Mouse (Mus musculus) megakaryocyte progenitor cell, adult 5-6 weeks (primary cell): Measurements from ENCODE around the gene Zfp109. TPM values are rescaled to one million over a fixed set of nuclear protein-coding genes. Genes with fewer than 3 reads are reported as not detected.

Experiments
- ATAC-seq: replicated peaks from 2 replicates; pipeline ENCODE4 v1.8.0; 2016; ENCODE audit warnings: mild to moderate bottlenecking, moderate TSS enrichment, inconsistent platforms; ENCODE audit not compliant: poor library complexity
- total RNA-seq, 2 experiments: library from RNA; stranded (forward) in 1 of 2; stranded (reverse) in 1 of 2; fragments of 157-497, 149-512 nt in 1 of 2; fragments of 200-1000 nt in 1 of 2; gene quantifications; 2 replicates each; pipeline versions ENCODE4 v1.2.3 to v1.2.4; 2015 to 2017

The Zfp109 gene
- total RNA-seq, 2 experiments from 2014 or later = 6.0 to 10.3 TPM

GRCm38 (mm10) chr7:24208282-24208886 lies 29.0 kb downstream of the Zfp109 start:
- no peak for ATAC-seq

- peak; percentile 98 for ATAC-seq
These were observed 29.7 kb downstream of the Zfp109 start for GRCm38 (mm10) chr7:24207488-24208261.

GRCm38 (mm10) chr7:24196961-24197360 lies 40.4 kb downstream of the Zfp109 start:
- ATAC-seq = no peak

GRCm38 (mm10) chr7:24193157-24193556 lies 44.2 kb downstream of the Zfp109 start:
- ATAC-seq = no peak

- no peak for ATAC-seq
These were observed 46.0 kb downstream of the Zfp109 start for GRCm38 (mm10) chr7:24191361-24191760.

- ATAC-seq = peak; percentile 83
These were observed 47.8 kb downstream of the Zfp109 start for GRCm38 (mm10) chr7:24189571-24189944.

- ATAC-seq = peak; percentile 65
These were observed 48.3 kb downstream of the Zfp109 start for GRCm38 (mm10) chr7:24188901-24189570.

GRCm38 (mm10) chr7:24187611-24188010 lies 49.7 kb downstream of the Zfp109 start:
- ATAC-seq = peak; percentile 29; the same call in 1 of the 2 replicates

Other genes with a start within 250 kb of the Zfp109 start
- gene V1rd19, start 235.9 kb downstream of the Zfp109 start, total RNA-seq (2015) = not detected in 2 replicates
- not detected in 2 replicates for gene V1rd19, start 235.9 kb downstream of the Zfp109 start, total RNA-seq (2017)
- not detected in 2 replicates for gene Vmn1r183, start 184.3 kb downstream of the Zfp109 start, total RNA-seq (2015)
- gene Vmn1r183, start 184.3 kb downstream of the Zfp109 start, total RNA-seq (2017) = not detected in 2 replicates
- 14.2 and 16.3 TPM in 2 replicates for gene Zfp180, start 155.6 kb downstream of the Zfp109 start, total RNA-seq (2015)
- gene Zfp180, start 155.6 kb downstream of the Zfp109 start, total RNA-seq (2017) = 14.1 and 16.7 TPM in 2 replicates
- 0.94 and 1.1 TPM in 2 replicates for gene Zfp112, start 125.2 kb downstream of the Zfp109 start, total RNA-seq (2015)
- gene Zfp112, start 125.2 kb downstream of the Zfp109 start, total RNA-seq (2017) = 0.21 and 0.71 TPM in 2 replicates
- 9.1 and 10.3 TPM in 2 replicates for gene Zfp235, start 103.4 kb downstream of the Zfp109 start, total RNA-seq (2015)
- 6.4 and 7.9 TPM in 2 replicates for gene Zfp235, start 103.4 kb downstream of the Zfp109 start, total RNA-seq (2017)
- 1.9 and 2.2 TPM in 2 replicates for gene Zfp114, start 62.5 kb downstream of the Zfp109 start, total RNA-seq (2015)
- gene Zfp114, start 62.5 kb downstream of the Zfp109 start, total RNA-seq (2017) = 2.5 and 3.5 TPM in 2 replicates
- 10.3 and 14.3 TPM in 2 replicates for gene Zfp111, start 26.1 kb downstream of the Zfp109 start, total RNA-seq (2015)
- gene Zfp111, start 26.1 kb downstream of the Zfp109 start, total RNA-seq (2017) = 19.7 and 21.2 TPM in 2 replicates
- 1.2 and 2.1 TPM in 2 replicates for gene Zfp108, start 17.2 kb upstream of the Zfp109 start, total RNA-seq (2015)
- gene Zfp108, start 17.2 kb upstream of the Zfp109 start, total RNA-seq (2017) = 1.5 and 2.3 TPM in 2 replicates
- 0.39 and 1.1 TPM in 2 replicates for gene Zfp93, start 32.9 kb upstream of the Zfp109 start, total RNA-seq (2015)
- 1.5 and 2.4 TPM in 2 replicates for gene Zfp93, start 32.9 kb upstream of the Zfp109 start, total RNA-seq (2017)
- gene Zfp61, start 63.7 kb upstream of the Zfp109 start, total RNA-seq (2015) = 6.6 and 10.5 TPM in 2 replicates
- 22.7 and 29.0 TPM in 2 replicates for gene Zfp61, start 63.7 kb upstream of the Zfp109 start, total RNA-seq (2017)
- gene Zfp94, start 79.1 kb upstream of the Zfp109 start, total RNA-seq (2015) = 2.5 and 3.6 TPM in 2 replicates
- gene Zfp94, start 79.1 kb upstream of the Zfp109 start, total RNA-seq (2017) = 2.7 and 5.0 TPM in 2 replicates
- gene Tescl, start 96.4 kb upstream of the Zfp109 start, total RNA-seq (2015) = not detected in 2 replicates
- not detected in 2 replicates for gene Tescl, start 96.4 kb upstream of the Zfp109 start, total RNA-seq (2017)
- gene Lypd5, start 111.6 kb upstream of the Zfp109 start, total RNA-seq (2015) = not detected in 2 replicates
- not detected in 2 replicates for gene Lypd5, start 111.6 kb upstream of the Zfp109 start, total RNA-seq (2017)
- gene Kcnn4, start 132.7 kb upstream of the Zfp109 start, total RNA-seq (2015) = 20.5 and 28.0 TPM in 2 replicates
- gene Kcnn4, start 132.7 kb upstream of the Zfp109 start, total RNA-seq (2017) = 48.6 and 57.7 TPM in 2 replicates
- gene Smg9, start 162.1 kb upstream of the Zfp109 start, total RNA-seq (2015) = 10.8 and 18.1 TPM in 2 replicates
- 16.0 and 20.8 TPM in 2 replicates for gene Smg9, start 162.1 kb upstream of the Zfp109 start, total RNA-seq (2017)
- 0.07 TPM in 1 of 2 replicates, not detected in the other for gene Irgc1, start 214.7 kb upstream of the Zfp109 start, total RNA-seq (2015)
- gene Irgc1, start 214.7 kb upstream of the Zfp109 start, total RNA-seq (2017) = not detected in 2 replicates
- gene Plaur, start 224.9 kb upstream of the Zfp109 start, total RNA-seq (2015) = 17.9 and 21.2 TPM in 2 replicates
- 20.5 and 27.6 TPM in 2 replicates for gene Plaur, start 224.9 kb upstream of the Zfp109 start, total RNA-seq (2017)
- gene Cadm4, start 244.5 kb upstream of the Zfp109 start, total RNA-seq (2015) = not detected in 2 replicates
- not detected in 2 replicates for gene Cadm4, start 244.5 kb upstream of the Zfp109 start, total RNA-seq (2017)